Mouse (Mus musculus): ENCODE results near the gene Zbtb7a.
A peak's percentile ranks its signal among the peaks of the same experiment; 100 is the strongest.

Zbtb7a gene

DNA sequence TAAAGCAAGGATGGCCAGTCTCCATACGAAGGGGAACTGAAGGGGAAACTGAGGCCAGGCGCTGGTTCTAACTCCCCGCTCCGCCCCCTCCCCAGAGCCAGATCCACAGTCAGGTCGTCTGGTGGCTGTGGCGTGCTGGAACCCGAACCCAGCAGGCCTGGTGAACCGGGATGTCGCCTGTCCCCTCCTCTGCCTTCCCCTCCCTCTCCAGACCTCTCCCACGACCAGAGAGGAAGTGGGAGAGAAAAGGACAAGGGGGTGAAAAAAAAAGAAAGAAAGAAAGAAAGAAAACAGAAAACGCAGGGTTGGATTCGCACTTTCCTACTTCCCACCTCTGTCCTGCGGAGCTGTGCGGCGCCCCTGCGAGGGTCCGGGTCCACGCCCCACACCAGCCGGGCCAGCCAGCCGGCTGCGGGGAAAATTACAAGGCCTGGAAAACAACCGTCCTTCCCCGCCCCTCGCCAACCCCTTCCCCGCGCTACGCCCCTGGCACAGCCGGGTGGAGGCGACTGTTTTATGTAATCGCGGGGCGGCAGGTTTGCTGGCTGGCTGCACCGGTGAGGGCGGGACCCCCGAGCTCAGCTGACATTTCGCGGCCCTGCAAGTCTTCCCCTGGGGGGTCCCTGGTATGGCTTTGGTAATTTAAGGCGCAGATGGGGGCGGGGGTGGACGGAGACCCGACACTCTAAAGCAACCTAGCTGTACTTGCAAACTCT is at the start of gene Zbtb7a:
Zbtb7a (plus strand) TSS at position 255 of the 716 bp plus-strand sequence.
- no peak for DNase-seq (ENCODE audit: low read depth, low spot score)

DNA sequence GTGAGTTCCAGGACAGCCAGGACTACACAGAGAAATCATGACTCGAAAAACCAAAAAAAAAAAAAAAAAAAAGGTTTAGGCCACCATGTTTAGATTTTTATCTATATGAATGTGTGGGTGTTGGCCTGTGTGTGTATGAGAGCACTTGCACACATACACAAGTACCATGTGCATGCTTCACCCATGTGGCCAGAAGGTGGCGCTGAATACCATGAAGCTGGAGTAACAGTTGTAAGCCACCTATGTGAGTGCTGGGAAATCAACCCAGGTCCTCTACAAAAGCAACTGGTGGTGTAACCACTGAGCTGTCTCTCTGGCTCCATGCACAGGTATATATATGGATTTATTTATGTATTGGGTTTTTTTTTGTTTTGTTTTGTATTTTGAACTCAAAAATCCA is 48.0 kb upstream of the Zbtb7a start:
- DNase-seq (ENCODE audit: low read depth, low spot score) = no peak

GRCm38 (mm10) chr10:81089216-81089615 is 45.8 kb upstream of the Zbtb7a start:
- DNase-seq (ENCODE audit: low read depth, low spot score) = no peak

- DNase-seq (ENCODE audit: low read depth, low spot score) = no peak
These were observed 44.4 kb upstream of the Zbtb7a start for GRCm38 (mm10) chr10:81090621-81091020.

DNA sequence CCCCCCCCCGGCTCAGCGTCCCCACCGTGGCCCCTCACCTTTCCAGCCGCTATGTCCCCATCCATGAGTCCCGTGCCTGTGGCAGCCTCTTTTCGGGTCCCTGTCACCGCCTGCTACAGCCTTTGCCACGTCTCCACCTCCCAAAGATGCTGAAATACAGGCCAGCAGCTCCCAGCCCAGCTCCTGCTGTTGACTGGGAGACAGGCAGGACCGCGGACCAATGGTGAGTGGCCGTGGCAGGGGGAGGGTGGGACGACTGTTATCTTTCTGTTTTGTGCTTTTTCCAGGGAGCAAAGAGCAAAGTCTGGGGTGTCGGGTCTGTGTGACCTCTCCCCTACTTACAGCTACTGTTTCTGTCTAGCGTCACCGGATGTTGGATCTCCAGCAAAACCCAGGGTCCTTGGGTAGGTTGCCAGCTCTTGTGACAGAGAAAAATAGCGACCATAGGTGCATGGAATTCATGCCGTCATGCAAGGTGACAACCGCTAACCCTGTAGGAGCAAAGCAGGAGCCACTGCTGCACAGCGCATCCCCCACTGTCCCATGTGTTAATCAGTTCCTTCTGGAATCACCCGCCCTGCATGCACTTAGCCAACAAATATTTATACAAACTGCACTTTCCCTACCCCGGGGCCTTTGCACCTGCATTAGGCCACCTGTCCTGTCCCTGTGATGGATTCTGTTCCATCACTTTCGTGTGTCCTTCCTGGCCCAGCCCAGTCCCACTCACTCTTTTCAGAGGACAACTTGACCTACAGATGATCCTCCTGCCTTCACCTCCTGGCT is 42.4 kb upstream of the Zbtb7a start:
- DNase-seq (ENCODE audit: low read depth, low spot score) = no peak

GRCm38 (mm10) chr10:81094931-81095678 is 39.9 kb upstream of the Zbtb7a start:
- no peak for DNase-seq (ENCODE audit: low read depth, low spot score)

GRCm38 (mm10) chr10:81105565-81106112 is 29.4 kb upstream of the Zbtb7a start, which contains the start of gene Map2k2:
Map2k2 (plus strand) TSS chr10:81105915.
- DNase-seq (ENCODE audit: low read depth, low spot score) = peak; percentile 91

DNA sequence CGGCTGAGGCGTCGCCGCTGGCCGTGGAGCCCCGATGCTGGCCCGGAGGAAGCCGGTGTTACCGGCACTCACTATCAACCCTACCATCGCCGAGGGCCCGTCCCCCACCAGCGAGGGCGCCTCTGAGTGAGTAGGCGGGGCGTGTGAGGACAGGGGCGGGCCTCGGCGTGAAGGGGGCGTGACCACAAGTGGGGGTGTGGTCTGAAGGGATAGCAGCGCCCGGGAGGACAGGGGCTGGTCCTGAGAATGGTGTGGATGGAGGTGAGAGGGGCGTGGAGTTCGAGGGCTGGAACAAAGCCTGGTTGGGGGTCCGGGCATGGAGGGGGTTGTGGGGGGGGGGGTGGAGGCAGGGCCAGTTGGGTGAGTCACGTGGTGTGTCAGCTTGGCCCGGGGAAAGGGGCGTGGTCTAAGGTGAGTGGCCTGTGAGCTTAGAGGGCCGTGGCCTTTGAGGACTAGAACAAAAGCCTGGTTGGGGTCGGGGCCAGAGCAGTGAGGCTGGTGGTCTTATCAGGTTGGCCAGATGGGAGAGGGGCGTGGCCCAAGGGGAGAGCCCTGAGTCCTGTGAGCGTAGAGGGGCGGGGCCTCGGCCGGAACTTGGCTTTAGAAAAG is 28.8 kb upstream of the Zbtb7a start:
- peak; percentile 62 for DNase-seq (ENCODE audit: low read depth, low spot score)

DNA sequence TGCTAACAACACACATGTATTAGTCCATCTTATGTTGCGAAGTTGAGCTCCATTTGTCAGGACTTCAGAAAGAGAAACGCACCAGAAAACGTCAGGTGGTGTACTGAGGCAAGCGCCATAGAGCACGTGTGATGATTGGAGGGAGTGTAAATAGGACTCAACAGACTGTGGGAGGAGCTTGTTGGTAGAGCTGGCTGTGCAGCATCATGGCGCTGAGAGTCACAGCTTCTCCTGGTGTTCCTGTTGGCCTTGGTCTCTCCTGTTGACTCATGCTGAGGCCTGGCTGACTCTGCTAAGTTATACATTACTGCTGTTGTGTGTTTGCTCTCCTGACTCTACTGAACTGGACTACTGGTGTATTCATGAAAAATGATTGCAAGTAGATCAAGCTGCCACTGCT is 22.1 kb upstream of the Zbtb7a start:
- DNase-seq (ENCODE audit: low read depth, low spot score) = no peak

GRCm38 (mm10) chr10:81119625-81120024 is 15.4 kb upstream of the Zbtb7a start:
- DNase-seq (ENCODE audit: low read depth, low spot score) = no peak

DNA sequence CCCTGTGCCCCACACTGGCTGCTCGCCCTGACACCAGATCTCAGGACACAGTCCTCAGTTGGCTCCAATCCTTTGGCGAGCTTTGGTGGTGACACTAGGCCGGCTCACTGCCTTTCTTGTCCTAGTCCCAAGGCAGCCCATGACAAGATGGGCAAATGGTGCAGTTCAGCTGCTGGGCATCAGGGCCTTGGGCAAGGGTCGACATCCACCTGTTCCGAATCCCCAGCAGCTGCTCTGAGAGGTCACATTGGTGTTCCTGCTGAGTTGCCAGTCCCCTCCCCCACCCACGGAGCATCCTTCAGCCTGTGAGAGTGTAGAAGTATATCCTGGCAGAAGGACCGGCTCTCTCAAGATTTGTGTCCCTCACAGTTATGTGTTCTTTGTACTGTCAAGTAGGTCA is 14.4 kb upstream of the Zbtb7a start:
- no peak for DNase-seq (ENCODE audit: low read depth, low spot score)

DNA sequence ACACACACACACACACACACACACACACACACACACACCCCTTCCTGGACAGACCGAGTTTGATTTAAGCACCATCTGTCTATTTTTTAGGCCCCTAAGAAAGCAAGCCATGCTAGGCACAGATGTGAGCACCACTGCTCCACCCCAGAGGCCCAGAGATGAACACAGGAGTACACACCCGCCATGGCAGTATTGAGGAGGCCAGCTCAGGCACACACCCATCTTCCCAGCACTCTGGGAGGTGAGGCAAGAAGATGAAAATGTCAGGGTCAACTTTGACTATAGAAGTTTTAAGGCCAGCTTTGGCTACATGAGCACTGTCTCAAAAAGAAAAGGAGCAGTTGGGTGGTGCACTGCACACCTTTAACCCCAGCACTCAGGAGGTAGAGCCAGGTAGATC is 12.1 kb upstream of the Zbtb7a start:
- no peak for DNase-seq (ENCODE audit: low read depth, low spot score)

DNA sequence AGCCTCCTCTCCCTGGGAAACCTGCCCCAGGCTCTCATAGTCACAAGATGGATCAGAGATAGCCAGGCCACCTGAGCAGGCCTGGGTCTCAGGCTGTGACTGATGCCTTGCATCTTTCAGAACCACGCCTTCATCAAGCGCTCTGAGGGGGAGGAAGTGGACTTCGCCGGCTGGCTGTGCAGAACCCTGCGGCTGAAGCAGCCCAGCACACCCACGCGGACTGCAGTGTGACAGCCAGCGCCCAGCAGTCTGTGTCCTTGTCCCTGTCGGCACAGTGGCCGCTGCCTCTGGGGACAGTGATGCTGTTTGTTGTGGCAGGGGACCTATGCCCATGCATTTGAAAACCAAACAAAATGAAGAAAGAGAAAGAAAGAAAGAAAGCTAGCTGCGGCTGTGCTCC is 11.5 kb upstream of the Zbtb7a start:
- no peak for DNase-seq (ENCODE audit: low read depth, low spot score)

- DNase-seq (ENCODE audit: low read depth, low spot score) = no peak
These were observed 836 bp upstream of the Zbtb7a start for GRCm38 (mm10) chr10:81134181-81134587.

DNA sequence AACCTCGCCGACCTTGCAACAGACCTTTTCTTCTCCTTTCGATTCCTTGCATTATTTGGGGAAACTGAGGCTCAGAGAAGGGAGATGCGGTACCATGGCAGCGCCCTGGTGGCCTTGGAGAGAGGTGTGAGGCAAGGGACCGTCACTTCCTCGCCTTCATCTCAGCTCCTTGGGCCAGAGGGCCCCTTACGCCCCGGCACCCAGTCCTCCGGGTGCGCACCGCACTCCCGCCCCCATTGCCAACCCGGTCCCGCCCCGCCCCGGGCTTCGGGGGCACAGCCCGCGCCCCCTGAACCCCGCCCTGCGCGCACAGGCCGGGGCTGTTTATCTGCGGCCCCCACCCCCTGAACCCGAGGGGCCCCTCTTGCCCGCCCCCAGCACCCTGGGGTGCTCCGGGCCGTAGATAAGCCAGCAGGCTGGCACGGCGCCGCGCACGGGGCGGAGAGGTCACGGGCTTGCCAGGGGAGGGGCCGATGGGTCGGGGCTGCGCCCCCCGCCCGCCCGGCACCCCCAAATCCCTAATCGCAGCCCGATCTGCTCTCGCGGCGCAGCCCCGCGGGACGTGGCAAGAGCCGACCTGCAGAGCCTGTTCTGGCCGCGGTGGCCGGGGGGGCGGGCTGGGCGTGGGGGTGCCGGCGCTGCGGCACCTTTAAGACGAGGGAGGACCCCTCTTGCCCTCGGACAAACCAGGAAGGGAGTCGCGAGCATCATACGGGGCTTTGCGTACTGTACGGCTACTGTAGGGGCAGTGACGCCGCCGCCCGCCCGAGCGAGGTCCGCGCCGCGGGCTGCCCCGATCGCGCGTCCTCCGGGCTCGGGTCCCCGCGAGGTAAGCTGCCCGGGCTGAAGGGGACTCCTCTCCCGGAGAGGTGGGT is 1.0 kb downstream of the Zbtb7a start:
- DNase-seq (ENCODE audit: low read depth, low spot score) = peak; percentile 56

DNA sequence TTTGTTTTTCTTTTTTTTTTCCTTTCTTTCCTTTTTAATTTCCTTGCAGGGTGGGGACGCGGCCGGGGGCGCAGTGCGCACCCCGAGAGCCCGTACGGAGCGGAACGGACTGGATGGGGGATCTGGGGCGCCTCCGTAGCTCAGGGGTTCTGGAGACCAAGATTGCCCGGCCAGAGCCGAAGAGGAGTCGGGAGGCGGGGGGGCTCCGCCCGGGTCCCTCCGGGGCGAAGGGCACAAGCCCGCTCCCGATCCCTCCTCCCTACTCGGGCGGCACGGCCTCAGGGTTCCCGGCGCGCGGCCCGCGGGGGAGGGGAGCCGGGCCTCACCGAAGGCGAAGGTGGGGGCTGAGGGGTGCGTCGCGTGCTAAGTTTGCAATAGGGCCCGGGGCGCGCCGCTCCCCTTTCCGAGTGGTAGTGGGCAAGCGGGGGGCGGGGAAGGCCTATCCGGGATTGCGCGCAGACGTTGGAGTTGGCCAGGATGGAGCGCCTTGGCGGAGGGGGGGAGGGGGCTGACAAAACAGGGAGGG is 1.7 kb downstream of the Zbtb7a start:
- DNase-seq (ENCODE audit: low read depth, low spot score) = peak; percentile 40

DNA sequence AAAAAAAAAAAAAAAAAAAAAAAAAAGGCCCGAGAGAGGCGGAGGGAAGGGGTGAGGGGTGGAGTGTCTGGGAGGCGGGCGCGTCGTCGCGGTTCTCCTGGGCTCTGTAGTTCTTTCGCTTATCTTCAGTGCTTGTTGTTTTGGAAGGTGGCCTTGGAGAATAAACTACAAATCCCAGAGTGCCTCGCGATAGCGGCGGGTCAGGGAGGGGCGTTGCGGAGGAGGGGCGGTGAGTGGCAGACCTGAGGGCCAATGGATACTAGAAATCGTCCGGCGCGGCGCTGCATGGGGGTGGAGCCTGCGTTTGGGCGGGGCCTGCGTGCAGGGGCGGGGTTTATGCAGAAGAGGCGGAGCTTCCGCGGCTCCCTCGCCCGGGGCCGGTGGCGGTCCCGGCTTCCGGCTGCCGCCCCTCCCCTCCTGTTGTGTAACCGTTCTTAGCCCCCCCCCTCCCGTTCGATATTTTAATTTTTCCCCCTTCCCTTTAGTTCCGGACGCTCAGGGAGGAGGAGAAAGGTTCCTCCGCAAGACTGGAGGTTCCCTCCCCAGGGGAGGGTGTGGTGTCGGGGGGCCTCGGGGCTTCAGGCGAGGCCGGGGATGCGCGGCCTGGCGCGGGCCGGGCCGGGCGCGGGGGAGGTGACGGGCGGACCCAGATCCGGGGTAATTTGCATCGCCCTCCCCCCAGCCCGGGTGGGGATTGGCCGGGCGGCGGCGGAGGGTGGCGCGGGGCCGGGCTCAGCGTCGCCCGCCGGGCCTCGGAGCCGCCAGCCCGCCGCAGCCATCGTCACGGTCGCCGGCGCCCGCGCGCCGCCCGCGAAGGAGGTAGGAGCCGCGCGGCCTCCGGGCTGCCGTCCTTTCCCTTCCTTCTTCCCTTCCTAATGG is 2.5 kb downstream of the Zbtb7a start:
- DNase-seq (ENCODE audit: low read depth, low spot score) = peak; percentile 99

DNA sequence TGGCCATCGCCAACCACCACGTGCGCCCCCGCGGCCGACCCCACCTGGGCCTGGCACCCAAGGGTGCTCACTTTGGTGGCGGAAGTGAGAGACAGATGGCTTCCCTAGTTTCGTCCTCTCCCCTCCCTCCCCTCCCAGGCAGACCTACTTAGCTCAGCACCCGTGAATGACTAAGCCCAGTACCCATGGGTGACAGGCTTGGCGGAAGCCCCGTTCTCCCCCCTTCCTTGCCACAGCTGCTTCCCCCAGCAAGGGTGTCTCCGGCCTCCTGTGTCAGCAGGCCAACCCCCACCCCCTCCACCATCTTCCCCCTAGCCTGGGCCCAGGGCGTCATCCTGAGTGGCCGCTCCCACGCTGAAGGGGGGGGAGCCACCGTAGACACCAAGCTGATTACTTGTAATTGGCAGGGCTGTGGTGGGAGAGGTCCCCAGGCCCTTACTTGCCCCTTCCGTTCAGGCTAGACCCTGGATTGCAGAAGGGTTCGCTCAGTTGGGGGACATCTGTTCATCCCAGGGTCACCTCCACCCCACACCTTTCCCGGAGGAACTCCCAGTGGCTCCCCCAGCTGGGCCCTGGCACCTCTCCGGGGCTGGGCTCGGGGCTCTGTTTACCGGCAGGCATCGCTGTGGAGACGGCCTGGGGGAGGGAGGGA is 3.2 kb downstream of the Zbtb7a start:
- no peak for DNase-seq (ENCODE audit: low read depth, low spot score)
